Mouse (Mus musculus): ENCODE results near the gene Hist2h2aa1. TPM values are rescaled to one million over a fixed set of nuclear protein-coding genes. Genes with fewer than 3 reads are reported as not detected.

Gene Hist2h2aa1
- polyA plus RNA-seq, 1 experiment from 2014 or later: 14.9 TPM

DNA sequence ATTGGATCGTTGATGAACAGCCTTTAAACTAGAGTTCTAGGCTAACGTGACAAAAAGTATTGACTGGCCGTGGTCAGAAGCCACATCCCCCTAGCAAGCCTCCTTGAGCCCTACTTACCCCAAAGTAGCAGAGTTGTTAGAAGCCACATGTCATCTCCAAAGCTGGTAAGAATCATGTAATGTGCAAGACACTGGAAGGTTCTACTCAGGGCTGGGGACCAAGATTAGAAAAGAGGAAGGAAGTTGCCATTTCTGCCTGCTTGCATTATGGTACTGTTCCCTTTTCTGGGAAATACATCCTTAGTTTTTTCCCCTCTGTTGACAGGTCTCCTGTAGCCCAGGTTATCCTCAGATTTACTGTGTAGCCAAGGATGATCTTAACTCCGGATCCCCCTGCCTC, 48.5 kb downstream of the Hist2h2aa1 start, which contains the start of gene Fcgr1:
Gene Fcgr1, minus strand, starts transcription at position 183 of the 400 bp plus-strand sequence.
- Histone ChIP-seq H3K4me2 (no peak within 1 kb of the TSS), H3K9ac (no peak within 1 kb of the TSS), H3K4me3 (no peak within 1 kb of the TSS), H3K4me1 (no peaks in the 10 kb centered on the region), H3K27me3 (no peaks in the 10 kb centered on the region), H3K36me3 (no peaks in the 10 kb centered on the region), H3K27ac (no peak within 1 kb of the TSS), H3K9me3 (no peaks in the 10 kb centered on the region)
- ATAC-seq (ENCODE audit: insufficient number of reproducible peaks, insufficient read depth, low FRiP score, low TSS enrichment, low read depth): no peak
- 85% methylated on average over 4 of the region's 4 CpGs for WGBS

Small RNA genes lying within 50 kb of the gene (microRNA-seq; reads per million reads assigned to microRNA genes)
- gene Gm44492 (not detected), gene Gm47311 (not detected), gene Gm47313 (not detected)

Other genes with a start within 250 kb of the Hist2h2aa1 start
- 41.2 and 47.7 TPM in 2 replicates for gene Plekho1, start 249.5 kb upstream of the Hist2h2aa1 start, polyA plus RNA-seq (2015; fragmentation: Nextera tagmentation; extraction: Ambion mirVana)
- 41.1 and 55.4 TPM in 2 replicates for gene Vps45, start 187.0 kb upstream of the Hist2h2aa1 start, polyA plus RNA-seq (2015; fragmentation: Nextera tagmentation; extraction: Ambion mirVana)
- gene Otud7b, start 141.0 kb upstream of the Hist2h2aa1 start, polyA plus RNA-seq (2015; fragmentation: Nextera tagmentation; extraction: Ambion mirVana): 20.8 and 23.8 TPM in 2 replicates
- gene Mtmr11, start 83.5 kb upstream of the Hist2h2aa1 start, polyA plus RNA-seq (2015; fragmentation: Nextera tagmentation; extraction: Ambion mirVana): 37.3 and 38.2 TPM in 2 replicates
- 163 and 184 TPM in 2 replicates for gene Sf3b4, start 73.2 kb upstream of the Hist2h2aa1 start, polyA plus RNA-seq (2015; fragmentation: Nextera tagmentation; extraction: Ambion mirVana)
- 7.6 and 8.7 TPM in 2 replicates for gene Sv2a, start 64.3 kb upstream of the Hist2h2aa1 start, polyA plus RNA-seq (2015; fragmentation: Nextera tagmentation; extraction: Ambion mirVana)
- gene Bola1, start 25.8 kb upstream of the Hist2h2aa1 start, polyA plus RNA-seq (2015; fragmentation: Nextera tagmentation; extraction: Ambion mirVana): 46.6 and 55.0 TPM in 2 replicates
- gene Hist2h2ab, start 25.6 kb upstream of the Hist2h2aa1 start, polyA plus RNA-seq (2015; fragmentation: Nextera tagmentation; extraction: Ambion mirVana): 1.7 TPM in 1 of 2 replicates, not detected in the other
- gene Hist2h2ac, start 24.6 kb upstream of the Hist2h2aa1 start, polyA plus RNA-seq (2015; fragmentation: Nextera tagmentation; extraction: Ambion mirVana): 13.2 and 14.1 TPM in 2 replicates
- gene Hist2h2be, start 24.4 kb upstream of the Hist2h2aa1 start, polyA plus RNA-seq (2015; fragmentation: Nextera tagmentation; extraction: Ambion mirVana): 8.7 and 12.0 TPM in 2 replicates
- 6.4 and 10.0 TPM in 2 replicates for gene Hist2h3c2, start 6.4 kb upstream of the Hist2h2aa1 start, polyA plus RNA-seq (2015; fragmentation: Nextera tagmentation; extraction: Ambion mirVana)
- 52.8 and 67.0 TPM in 2 replicates for gene Hist2h2aa2, start 5.2 kb upstream of the Hist2h2aa1 start, polyA plus RNA-seq (2015; fragmentation: Nextera tagmentation; extraction: Ambion mirVana)
- gene Hist2h3c1, start 1.2 kb downstream of the Hist2h2aa1 start, polyA plus RNA-seq (2015; fragmentation: Nextera tagmentation; extraction: Ambion mirVana): 1.5 TPM in 1 of 2 replicates, not detected in the other
- gene Hist2h4, start 17.8 kb downstream of the Hist2h2aa1 start, polyA plus RNA-seq (2015; fragmentation: Nextera tagmentation; extraction: Ambion mirVana): 11.2 and 12.5 TPM in 2 replicates
- gene Hist2h3b, start 23.2 kb downstream of the Hist2h2aa1 start, polyA plus RNA-seq (2015; fragmentation: Nextera tagmentation; extraction: Ambion mirVana): 80.9 and 96.2 TPM in 2 replicates
- 13.8 and 13.9 TPM in 2 replicates for gene Hist2h2bb, start 24.3 kb downstream of the Hist2h2aa1 start, polyA plus RNA-seq (2015; fragmentation: Nextera tagmentation; extraction: Ambion mirVana)
- gene Fcgr1, start 48.5 kb downstream of the Hist2h2aa1 start, polyA plus RNA-seq (2015; fragmentation: Nextera tagmentation; extraction: Ambion mirVana): 2.1 and 2.7 TPM in 2 replicates
- 0.20 TPM in 1 of 2 replicates, not detected in the other for gene BC107364, start 206.8 kb downstream of the Hist2h2aa1 start, polyA plus RNA-seq (2015; fragmentation: Nextera tagmentation; extraction: Ambion mirVana)